ENCODE assay signal across 9 mouse cellular contexts in the genomic region with DNA sequence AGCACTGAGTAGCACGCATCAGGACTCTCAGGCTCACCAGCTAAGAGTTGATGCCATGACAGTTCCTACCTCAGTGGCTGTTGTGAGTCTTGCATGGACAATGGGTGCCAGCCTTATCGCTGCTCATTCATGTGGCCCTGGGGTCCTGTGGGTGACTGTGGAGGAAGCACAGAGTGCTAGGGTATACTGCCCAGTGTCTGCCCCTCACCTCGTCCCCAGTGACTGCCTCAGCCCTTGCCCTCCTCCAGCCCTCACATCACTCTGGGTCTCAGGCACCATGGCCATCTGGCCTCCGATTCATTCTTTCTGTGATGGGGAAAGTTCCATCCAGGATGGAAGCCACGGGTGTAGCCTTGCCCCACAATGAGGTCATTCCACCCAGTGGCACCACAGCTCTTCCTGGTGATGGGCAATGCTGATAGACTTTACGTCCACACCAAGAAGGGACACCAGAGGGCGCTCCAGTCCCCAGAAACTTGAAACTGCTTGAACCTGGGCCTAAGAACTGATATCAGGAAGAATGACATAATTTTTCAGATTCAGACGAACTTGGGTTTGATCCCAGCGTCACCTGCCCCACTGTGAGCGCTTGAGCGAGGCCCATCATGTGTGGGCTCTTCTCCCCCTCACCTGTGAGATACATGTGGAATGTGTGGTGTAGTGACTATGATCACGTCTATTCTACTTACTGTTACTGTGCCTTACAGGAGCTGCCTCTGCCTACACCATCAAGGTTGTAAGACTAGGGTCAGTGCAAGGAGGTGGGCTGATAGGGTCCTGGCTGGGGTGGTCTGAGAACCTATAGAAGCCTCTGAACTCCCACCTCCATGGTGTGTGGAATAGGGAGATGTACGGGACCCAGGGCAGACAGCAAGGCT. TPM values are rescaled to one million over a fixed set of nuclear protein-coding genes. Genes with fewer than 3 reads are reported as not detected.
DNase-seq lines count a peak whose midpoint lies in the region; ATAC-seq lines count a peak whose summit lies in the region.
"Had no signal": no experiment of that assay in that cellular context is flagged by ENCODE, and none has a peak within 500 bp of the region (broad histone marks: within the 10 kb centered on the region; RNA-seq: fewer than 3 reads in every experiment).

No protein-coding gene starts in this region.

- no peaks in the 10 kb centered on the region for H3K9me3 ChIP-seq in forebrain, embryonic 14.5 days (replicated peaks; ENCODE audit: control insufficient read depth, low read length)
- no peaks in the 10 kb centered on the region for H3K9me3 ChIP-seq in hindbrain, embryonic 14.5 days (ENCODE audit: control insufficient read depth, low read length)
- H3K9me3 ChIP-seq: lung, embryonic 15.5 days had no signal

- peaks cover 3% of the 10 kb centered on the region; the same call in 1 of the 2 replicates for H3K4me1 ChIP-seq in forebrain, embryonic 14.5 days (ENCODE audit: control insufficient read depth, insufficient read depth, low read length)
- H3K4me1 ChIP-seq in hindbrain, embryonic 14.5 days (replicated peaks; ENCODE audit: control insufficient read depth, insufficient read depth, low read length): no peaks in the 10 kb centered on the region

- 41% methylated on average over 13 of the region's 13 CpGs for WGBS in forebrain, embryonic 14.5 days
- 42% methylated on average over 13 of the region's 13 CpGs for WGBS in hindbrain, embryonic 14.5 days

- H3K27me3 ChIP-seq in forebrain, embryonic 14.5 days (replicated peaks; ENCODE audit: control insufficient read depth, insufficient read depth, low read length): no peaks in the 10 kb centered on the region
- no peaks in the 10 kb centered on the region for H3K27me3 ChIP-seq in hindbrain, embryonic 14.5 days (ENCODE audit: control insufficient read depth, insufficient read depth, low read length)
- H3K27me3 ChIP-seq: lung, embryonic 15.5 days had no signal

- H3K27ac ChIP-seq in forebrain, embryonic 14.5 days (ENCODE audit: low read depth, low read length): no peak overlapping the region
- no peak overlapping the region for H3K27ac ChIP-seq in hindbrain, embryonic 14.5 days

- no peak overlapping the region for H3K4me3 ChIP-seq in forebrain, embryonic 14.5 days (ENCODE audit: low read depth, low read length)
- no peak overlapping the region for H3K4me3 ChIP-seq in hindbrain, embryonic 14.5 days (replicated peaks; ENCODE audit: low read length)
- H3K4me3 ChIP-seq: lung, embryonic 15.5 days had no signal

- H3K36me3 ChIP-seq in forebrain, embryonic 14.5 days (ENCODE audit: control insufficient read depth, insufficient read depth, low read length): no peaks in the 10 kb centered on the region
- H3K36me3 ChIP-seq in hindbrain, embryonic 14.5 days (replicated peaks; ENCODE audit: control insufficient read depth, insufficient read depth): no peaks in the 10 kb centered on the region

- no peak overlapping the region for H3K9ac ChIP-seq in forebrain, embryonic 14.5 days (ENCODE audit: low read length)
- H3K9ac ChIP-seq in hindbrain, embryonic 14.5 days: no peak overlapping the region
- H3K9ac ChIP-seq: lung, embryonic 15.5 days had no signal

- H3K4me2 ChIP-seq in forebrain, embryonic 14.5 days (ENCODE audit: low read length): no peak overlapping the region
- H3K4me2 ChIP-seq in hindbrain, embryonic 14.5 days (replicated peaks): no peak overlapping the region
- H3K4me2 ChIP-seq: lung, embryonic 15.5 days had no signal

- peak; percentile 27; the same call in 1 of the 2 replicates for ATAC-seq in cerebellum, adult (ENCODE audit: insufficient number of reproducible peaks, low FRiP score, low TSS enrichment)
- ATAC-seq in forebrain, embryonic 14.5 days: peak; percentile 52; the same call in 1 of the 2 replicates
- peak; percentile 61; the same call in 1 of the 2 replicates for ATAC-seq in hindbrain, embryonic 14.5 days (ENCODE audit: low FRiP score)
- peak; percentile 56 for ATAC-seq in megakaryocyte-erythroid progenitor cell, adult 5-6 weeks (replicated peaks; ENCODE audit: low FRiP score, low TSS enrichment, poor library complexity, severe bottlenecking)

- peak; percentile 61 for DNase-seq in Muller cell, postnatal 12 days (ENCODE audit: inconsistent ontology term)
- peak; percentile 82 for DNase-seq in forebrain, embryonic 14.5 days (ENCODE audit: low spot score)
- DNase-seq in hindbrain, embryonic 14.5 days (ENCODE audit: low spot score): peak; percentile 83
- DNase-seq in layer of hippocampus, postnatal 14 days (ENCODE audit: low spot score in 2 of 2): peak; percentile 79 to 86
- DNase-seq in right cerebral cortex, postnatal 14 days: peak; percentile 85
- peak; percentile 60 to 83 for DNase-seq in urinary bladder, postnatal 4 days (ENCODE audit: low spot score in 2 of 2)

RNA-seq across cellular contexts. Expression of a gene that starts 32.8 kb away (rescaled TPM):
- 22.5 and 25.0 TPM in 2 replicates for polyA plus RNA-seq in forebrain, embryonic 14.5 days (2014; fragmentation: Nextera tagmentation; extraction: Ambion mirVana)
- polyA plus RNA-seq in hindbrain, embryonic 14.5 days (2014; fragmentation: Nextera tagmentation; extraction: Ambion mirVana): 30.2 and 31.4 TPM in 2 replicates
- 10 to 100 TPM; 85.8 to 94.7 TPM for total RNA-seq in layer of hippocampus, postnatal 14 days (2021)
- 15.8 and 16.1 TPM in 2 replicates for total RNA-seq in megakaryocyte-erythroid progenitor cell, adult 5-6 weeks (2014; fragmentation: Nextera tagmentation)
- total RNA-seq in megakaryocyte-erythroid progenitor cell, adult 5-6 weeks (2017): 3.7 and 5.2 TPM in 2 replicates

RNA-seq across cellular contexts. Expression of a gene that starts 47.8 kb away (rescaled TPM):
- 11.0 and 12.4 TPM in 2 replicates for polyA plus RNA-seq in forebrain, embryonic 14.5 days (2014; fragmentation: Nextera tagmentation; extraction: Ambion mirVana)
- polyA plus RNA-seq in hindbrain, embryonic 14.5 days (2014; fragmentation: Nextera tagmentation; extraction: Ambion mirVana): 24.4 and 26.7 TPM in 2 replicates
- 1 to 10 TPM; 8.0 to 8.2 TPM for total RNA-seq in layer of hippocampus, postnatal 14 days (2021)
- 142 and 145 TPM in 2 replicates for total RNA-seq in megakaryocyte-erythroid progenitor cell, adult 5-6 weeks (2014; fragmentation: Nextera tagmentation)
- total RNA-seq in megakaryocyte-erythroid progenitor cell, adult 5-6 weeks (2017): 155 and 216 TPM in 2 replicates

Comparison
In these comparisons a context has a peak if more than half of its experiments do, and no peak if none do; other contexts are left out.
1. RNA of a gene that starts 32.8 kb away (total RNA-seq): 85.8 to 94.7 TPM in layer of hippocampus, postnatal 14 days; 3.7 to 16.1 TPM in megakaryocyte-erythroid progenitor cell, adult 5-6 weeks; every median in the first group is over 4 times any median in the second.
2. RNA of a gene that starts 47.8 kb away (total RNA-seq): 142 to 216 TPM in megakaryocyte-erythroid progenitor cell, adult 5-6 weeks; 8.0 to 8.2 TPM in layer of hippocampus, postnatal 14 days; every median in the first group is over 10 times any median in the second.
3. Peak in every context shown above with its lines, with median percentiles within 50 percentile points of each other: DNase-seq and ATAC-seq.